ENCODE assay signal across 15 mouse cellular contexts in genomic region chr1:179951597-179951996, GRCm38 (mm10). TPM values are rescaled to one million over a fixed set of nuclear protein-coding genes. Genes with fewer than 3 reads are reported as not detected.
DNase-seq lines count a peak whose midpoint lies in the region; ATAC-seq and TF ChIP-seq lines count a peak whose summit lies in the region.
"Had no signal": no experiment of that assay in that cellular context is flagged by ENCODE, and none has a peak within 500 bp of the region (broad histone marks: within the 10 kb centered on the region; RNA-seq: fewer than 3 reads in every experiment).

No protein-coding gene starts in this region.

- H3K4me2 ChIP-seq in midbrain, postnatal 0 days (ENCODE audit: low read depth, low read length, poor library complexity, severe bottlenecking): no peak overlapping the region
- no peak overlapping the region for H3K4me2 ChIP-seq in midbrain, embryonic 16.5 days (ENCODE audit: low read length)
- no peak overlapping the region for H3K4me2 ChIP-seq in liver, embryonic 11.5 days
- H3K4me2 ChIP-seq: embryonic facial prominence, embryonic 12.5 days had no signal

- H3K4me3 ChIP-seq in midbrain, postnatal 0 days (ENCODE audit: low read depth, low read length): no peak overlapping the region
- H3K4me3 ChIP-seq in midbrain, embryonic 16.5 days (ENCODE audit: low read depth, low read length): no peak overlapping the region
- no peak overlapping the region for H3K4me3 ChIP-seq in hindbrain, embryonic 10.5 days
- no peak overlapping the region for H3K4me3 ChIP-seq in liver, embryonic 11.5 days (ENCODE audit: low read depth, low read length)
- H3K4me3 ChIP-seq in limb, embryonic 10.5 days: no peak overlapping the region
- H3K4me3 ChIP-seq: embryonic facial prominence, embryonic 12.5 days had no signal

- no peaks in the 10 kb centered on the region for H3K27me3 ChIP-seq in midbrain, postnatal 0 days (ENCODE audit: insufficient read depth, low read length)
- H3K27me3 ChIP-seq in midbrain, embryonic 16.5 days (ENCODE audit: control insufficient read depth, insufficient read depth, low read depth, low read length): no peaks in the 10 kb centered on the region
- 0 out of 2 replicates have a peak, but pooled peaks cover 7% of the 10 kb centered on the region for H3K27me3 ChIP-seq in hindbrain, embryonic 10.5 days (ENCODE audit: insufficient read depth, poor library complexity, severe bottlenecking)
- H3K27me3 ChIP-seq in liver, embryonic 11.5 days (replicated peaks; ENCODE audit: control insufficient read depth, insufficient read depth, low read length): no peaks in the 10 kb centered on the region
- H3K27me3 ChIP-seq in limb, embryonic 10.5 days (ENCODE audit: low read depth, poor library complexity, severe bottlenecking): no peaks in the 10 kb centered on the region
- H3K27me3 ChIP-seq: embryonic facial prominence, embryonic 12.5 days had no signal

- H3K36me3 ChIP-seq in midbrain, postnatal 0 days (ENCODE audit: insufficient read depth, low read length): no peaks in the 10 kb centered on the region
- no peaks in the 10 kb centered on the region for H3K36me3 ChIP-seq in midbrain, embryonic 16.5 days (ENCODE audit: control insufficient read depth, insufficient read depth, low read length)
- H3K36me3 ChIP-seq in hindbrain, embryonic 10.5 days: no peaks in the 10 kb centered on the region
- no peaks in the 10 kb centered on the region for H3K36me3 ChIP-seq in liver, embryonic 11.5 days (ENCODE audit: control insufficient read depth, insufficient read depth, low read length)
- no peaks in the 10 kb centered on the region for H3K36me3 ChIP-seq in limb, embryonic 10.5 days
- H3K36me3 ChIP-seq: embryonic facial prominence, embryonic 12.5 days had no signal

- H3K9ac ChIP-seq in midbrain, postnatal 0 days (replicated peaks; ENCODE audit: low read length, poor library complexity, severe bottlenecking): no peak overlapping the region
- H3K9ac ChIP-seq in midbrain, embryonic 16.5 days (ENCODE audit: low read depth, low read length): no peak overlapping the region
- H3K9ac ChIP-seq in liver, embryonic 11.5 days (ENCODE audit: low read depth, low read length): no peak overlapping the region
- H3K9ac ChIP-seq: embryonic facial prominence, embryonic 12.5 days had no signal

- peak; percentile 47 for DNase-seq in midbrain, postnatal 0 days (ENCODE audit: low spot score)
- DNase-seq in cerebellum, postnatal 14 days: peak; percentile 35 to 45
- peak; percentile 16 for DNase-seq in hindbrain, embryonic 10.5 days (ENCODE audit: low spot score)
- DNase-seq in liver, embryonic 11.5 days (ENCODE audit: low spot score): no peak
- no peak for DNase-seq in limb, embryonic 10.5 days (ENCODE audit: low spot score)
- DNase-seq in gastrocnemius, postnatal 25 days: no peak
- DNase-seq: heart, adult 11 months; kidney, postnatal 36 days; lung, postnatal 14 days; midbrain, embryonic 14.5 days; right cerebral cortex, postnatal 4 days; thymus, postnatal 14 days had no signal

- no peaks in the 10 kb centered on the region for H3K4me1 ChIP-seq in midbrain, postnatal 0 days (ENCODE audit: insufficient read depth, low read length)
- no peaks in the 10 kb centered on the region for H3K4me1 ChIP-seq in midbrain, embryonic 16.5 days (ENCODE audit: control insufficient read depth, insufficient read depth, low read length)
- peaks cover 5% of the 10 kb centered on the region for H3K4me1 ChIP-seq in hindbrain, embryonic 10.5 days (replicated peaks)
- H3K4me1 ChIP-seq in liver, embryonic 11.5 days (replicated peaks; ENCODE audit: control insufficient read depth, insufficient read depth, low read length): no peaks in the 10 kb centered on the region
- peaks cover 5% of the 10 kb centered on the region; the same call in 1 of the 2 replicates for H3K4me1 ChIP-seq in limb, embryonic 10.5 days

- WGBS in midbrain, postnatal 0 days: 56% methylated on average over 7 of the region's 7 CpGs
- WGBS in midbrain, embryonic 16.5 days: 43% methylated on average over 7 of the region's 7 CpGs
- whole genome bisulfite sequencing in hindbrain, embryonic 10.5 days: 54% methylated on average over 7 of the region's 7 CpGs
- WGBS in liver, embryonic 11.5 days: 79% methylated on average over 7 of the region's 7 CpGs
- 71% methylated on average over 7 of the region's 7 CpGs for WGBS in limb, embryonic 10.5 days

- ATAC-seq in midbrain, postnatal 0 days (ENCODE audit: low FRiP score): no peak
- no peak for ATAC-seq in midbrain, embryonic 16.5 days
- no peak for ATAC-seq in liver, embryonic 11.5 days (replicated peaks; ENCODE audit: low FRiP score)
- ATAC-seq: intestine, postnatal 0 days had no signal

- no peak overlapping the region for H3K27ac ChIP-seq in midbrain, postnatal 0 days (ENCODE audit: low read depth, low read length)
- no peak overlapping the region for H3K27ac ChIP-seq in midbrain, embryonic 16.5 days (ENCODE audit: low read length)
- H3K27ac ChIP-seq in hindbrain, embryonic 10.5 days: no peak overlapping the region
- no peak overlapping the region for H3K27ac ChIP-seq in liver, embryonic 11.5 days (ENCODE audit: low read depth, low read length)
- no peak overlapping the region for H3K27ac ChIP-seq in limb, embryonic 10.5 days
- H3K27ac ChIP-seq: embryonic facial prominence, embryonic 12.5 days had no signal

- no peaks in the 10 kb centered on the region for H3K9me3 ChIP-seq in midbrain, postnatal 0 days (ENCODE audit: low read length)
- no peaks in the 10 kb centered on the region; the same call in 1 of the 2 replicates for H3K9me3 ChIP-seq in midbrain, embryonic 16.5 days (replicated peaks; ENCODE audit: control insufficient read depth, low read length, poor library complexity, severe bottlenecking)
- no peaks in the 10 kb centered on the region for H3K9me3 ChIP-seq in hindbrain, embryonic 10.5 days
- no peaks in the 10 kb centered on the region for H3K9me3 ChIP-seq in liver, embryonic 11.5 days (ENCODE audit: control insufficient read depth, low read length)
- no peaks in the 10 kb centered on the region for H3K9me3 ChIP-seq in limb, embryonic 10.5 days (replicated peaks)
- H3K9me3 ChIP-seq: embryonic facial prominence, embryonic 12.5 days had no signal

- no peak for TF ChIP-seq CTCF in midbrain, postnatal 0 days (IDR thresholded peaks at IDR 0.05)

RNA-seq across cellular contexts. Expression of gene Cdc42bpa, which starts 8.7 kb away (rescaled TPM):
- total RNA-seq in midbrain, postnatal 0 days (2014; rRNA removed): 108 and 128 TPM in 2 replicates
- 25.7 and 29.3 TPM in 2 replicates for polyA plus RNA-seq in midbrain, postnatal 0 days (2015; fragmentation: Nextera tagmentation; extraction: Ambion mirVana)
- 30.0 and 30.3 TPM in 2 replicates for polyA plus RNA-seq in midbrain, embryonic 16.5 days (2015; fragmentation: Nextera tagmentation; extraction: Ambion mirVana)
- 11.0 and 13.2 TPM in 2 replicates for polyA plus RNA-seq in hindbrain, embryonic 10.5 days (2016; fragmentation: Nextera tagmentation; extraction: Ambion mirVana)
- polyA plus RNA-seq in liver, embryonic 11.5 days (2014; fragmentation: Nextera tagmentation; extraction: Ambion mirVana): 11.2 and 13.1 TPM in 2 replicates
- 10.8 and 14.3 TPM in 2 replicates for polyA plus RNA-seq in limb, embryonic 10.5 days (2016; fragmentation: Nextera tagmentation; extraction: Ambion mirVana)
- total RNA-seq in gastrocnemius, postnatal 25 days (2021): 10 to 100 TPM; 22.1 to 22.9 TPM

Comparison
In these comparisons a context has a peak if more than half of its experiments do, and no peak if none do; other contexts are left out.
1. DNase-seq: peak in midbrain, postnatal 0 days (single experiment), cerebellum, postnatal 14 days (2 of 2) and hindbrain, embryonic 10.5 days (single experiment); none in liver, embryonic 11.5 days (single experiment), limb, embryonic 10.5 days (single experiment) and gastrocnemius, postnatal 25 days (single experiment).